Mouse (Mus musculus): ENCODE measurements around the gene Arhgap6.

GRCm38 (mm10) chrX:169187100-169187499, 392.2 kb downstream of the Arhgap6 start, which contains the start of gene Amelx:
- no peak for TF ChIP-seq CTCF (IDR thresholded peaks at IDR 0.05; ENCODE audit: low read depth)
- no peak for TF ChIP-seq EP300 (IDR thresholded peaks at IDR 0.05; ENCODE audit: low read depth)

Measured in liver, embryonic 14.5 days (tissue).